Mouse (Mus musculus): ENCODE data around the gene Nfic. TPM values are rescaled to one million over a fixed set of nuclear protein-coding genes. Genes with fewer than 3 reads are reported as not detected.

Gene Nfic
- polyA plus RNA-seq (2012; rRNA removed), result 7.8 and 12.5 TPM in 2 replicates

GRCm38 (mm10) chr10:81455181-81455895, at the start of gene Nfic:
Nfic (minus strand) TSS chr10:81455635.

GRCm38 (mm10) chr10:81500032-81500431, 44.6 kb upstream of the Nfic start, which contains the start of gene S1pr4:
S1pr4 (minus strand) TSS chr10:81500132.

GRCm38 (mm10) chr10:81496264-81496901, 40.9 kb upstream of the Nfic start, which contains the start of gene Ncln:
Ncln (minus strand) TSS chr10:81496392.

GRCm38 (mm10) chr10:81482533-81482889, 27.1 kb upstream of the Nfic start, which contains the start of gene Celf5:
Celf5 (minus strand) TSS chr10:81482709.

GRCm38 (mm10) chr10:81392781-81393185, 62.7 kb downstream of the Nfic start, which contains the start of gene Smim24:
Smim24 (plus strand) TSS chr10:81393051.

GRCm38 (mm10) chr10:81388505-81389055, 66.9 kb downstream of the Nfic start, which contains the start of gene Gm48552:
Gm48552 (plus strand) TSS chr10:81389005.

GRCm38 (mm10) chr10:81383802-81384604, 71.4 kb downstream of the Nfic start, which contains the start of the genes Dohh and Gm48551:
Dohh (plus strand) TSS chr10:81384428.
Gm48551 (plus strand) TSS chr10:81384466.

GRCm38 (mm10) chr10:81377793-81378552, 77.5 kb downstream of the Nfic start, which contains the start of gene Fzr1:
Fzr1 (minus strand) TSS chr10:81378516.

GRCm38 (mm10) chr10:81365672-81366476, 89.6 kb downstream of the Nfic start, which contains the start of gene 4930404N11Rik:
4930404N11Rik (minus strand) TSS chr10:81365816.

GRCm38 (mm10) chr10:81356991-81357844, 98.2 kb downstream of the Nfic start, which contains the start of gene Mfsd12:
Mfsd12 (plus strand) TSS chr10:81357491.

GRCm38 (mm10) chr10:81350351-81351063, 104.9 kb downstream of the Nfic start, which contains the start of gene Hmg20b:
Hmg20b (minus strand) TSS chr10:81350480.

Other genes with a start within 250 kb of the Nfic start
- gene Atcay, start 224.8 kb downstream of the Nfic start, polyA plus RNA-seq (2012; rRNA removed), result 25.0 and 36.7 TPM in 2 replicates
- gene Zfr2, start 222.5 kb downstream of the Nfic start, polyA plus RNA-seq (2012; rRNA removed), result 16.3 and 16.6 TPM in 2 replicates
- gene Matk, start 202.7 kb downstream of the Nfic start, polyA plus RNA-seq (2012; rRNA removed), result 4.0 and 4.3 TPM in 2 replicates
- 91.5 and 109 TPM in 2 replicates for gene Mrpl54, start 188.7 kb downstream of the Nfic start, polyA plus RNA-seq (2012; rRNA removed)
- gene Apba3, start 188.7 kb downstream of the Nfic start, polyA plus RNA-seq (2012; rRNA removed), result 25.6 and 44.9 TPM in 2 replicates
- 2.6 and 4.2 TPM in 2 replicates for gene Tjp3, start 164.1 kb downstream of the Nfic start, polyA plus RNA-seq (2012; rRNA removed)
- gene Pip5k1c, start 162.7 kb downstream of the Nfic start, polyA plus RNA-seq (2012; rRNA removed), result 84.4 and 91.7 TPM in 2 replicates
- gene Cactin, start 134.5 kb downstream of the Nfic start, polyA plus RNA-seq (2012; rRNA removed), result 50.3 and 63.1 TPM in 2 replicates
- gene Tbxa2r, start 126.9 kb downstream of the Nfic start, polyA plus RNA-seq (2012; rRNA removed), result 2.4 and 3.1 TPM in 2 replicates
- 0.04 and 0.06 TPM in 2 replicates for gene Gipc3, start 112.4 kb downstream of the Nfic start, polyA plus RNA-seq (2012; rRNA removed)
- gene Hmg20b, start 105.2 kb downstream of the Nfic start, polyA plus RNA-seq (2012; rRNA removed), result 116 and 139 TPM in 2 replicates
- 8.6 and 9.0 TPM in 2 replicates for gene Mfsd12, start 98.1 kb downstream of the Nfic start, polyA plus RNA-seq (2012; rRNA removed)
- gene 4930404N11Rik, start 89.8 kb downstream of the Nfic start, polyA plus RNA-seq (2012; rRNA removed), result 0.28 and 0.31 TPM in 2 replicates
- 91.8 and 113 TPM in 2 replicates for gene Fzr1, start 77.1 kb downstream of the Nfic start, polyA plus RNA-seq (2012; rRNA removed)
- gene Dohh, start 71.2 kb downstream of the Nfic start, polyA plus RNA-seq (2012; rRNA removed), result 56.2 and 57.9 TPM in 2 replicates
- gene Gm48551, start 71.2 kb downstream of the Nfic start, polyA plus RNA-seq (2012; rRNA removed), result 3.9 and 4.3 TPM in 2 replicates
- gene Gm48552, start 66.6 kb downstream of the Nfic start, polyA plus RNA-seq (2012; rRNA removed), result 5.2 and 8.2 TPM in 2 replicates
- gene Smim24, start 62.6 kb downstream of the Nfic start, polyA plus RNA-seq (2012; rRNA removed), result 3.7 and 5.0 TPM in 2 replicates
- gene Celf5, start 27.1 kb upstream of the Nfic start, polyA plus RNA-seq (2012; rRNA removed), result 45.0 and 50.2 TPM in 2 replicates
- 129 and 153 TPM in 2 replicates for gene Ncln, start 40.8 kb upstream of the Nfic start, polyA plus RNA-seq (2012; rRNA removed)
- gene S1pr4, start 44.5 kb upstream of the Nfic start, polyA plus RNA-seq (2012; rRNA removed), result 0.42 and 0.56 TPM in 2 replicates
- 0.88 and 0.98 TPM in 2 replicates for gene Gna15, start 68.6 kb upstream of the Nfic start, polyA plus RNA-seq (2012; rRNA removed)
- gene Gna11, start 89.6 kb upstream of the Nfic start, polyA plus RNA-seq (2012; rRNA removed), result 69.9 and 81.3 TPM in 2 replicates
- 265 and 396 TPM in 2 replicates for gene Aes, start 103.9 kb upstream of the Nfic start, polyA plus RNA-seq (2012; rRNA removed)
- 27.1 and 71.8 TPM in 2 replicates for gene Tle2, start 118.9 kb upstream of the Nfic start, polyA plus RNA-seq (2012; rRNA removed)
- 6.1 and 12.0 TPM in 2 replicates for gene Tle6, start 145.4 kb upstream of the Nfic start, polyA plus RNA-seq (2012; rRNA removed)
- 5.0 and 6.4 TPM in 2 replicates for gene BC025920, start 150.6 kb upstream of the Nfic start, polyA plus RNA-seq (2012; rRNA removed)
- gene Sirt6, start 172.2 kb upstream of the Nfic start, polyA plus RNA-seq (2012; rRNA removed), result 64.8 and 65.0 TPM in 2 replicates
- gene Ankrd24, start 172.9 kb upstream of the Nfic start, polyA plus RNA-seq (2012; rRNA removed), result 28.3 and 39.4 TPM in 2 replicates
- gene Gm10778, start 193.4 kb upstream of the Nfic start, polyA plus RNA-seq (2012; rRNA removed), result 1.8 and 4.1 TPM in 2 replicates
- gene Zfp433, start 249.2 kb upstream of the Nfic start, polyA plus RNA-seq (2012; rRNA removed), result 4.5 and 10.8 TPM in 2 replicates